Mouse (Mus musculus): ENCODE data around the gene Maged2.
"Not testable (repeated sequence)": the region's sequence is repeated elsewhere in the genome, so short reads cannot be mapped to it uniquely, and the experiment has no call there.

Gene Maged2

GRCm38 (mm10) chrX:150814139-150814469, at the start of gene Maged2:
TSS of gene Maged2 (minus strand) at chrX:150814345.
- DNase-seq = peak in 1 of 2 experiments; percentile 9

- no peak for DNase-seq
These were observed 34.1 kb upstream of the Maged2 start for GRCm38 (mm10) chrX:150848230-150848629.

GRCm38 (mm10) chrX:150845480-150846205, 31.5 kb upstream of the Maged2 start:
- DNase-seq = not testable (repeated sequence)

- not testable (repeated sequence) for DNase-seq
These were observed 29.1 kb upstream of the Maged2 start for GRCm38 (mm10) chrX:150843257-150843656.

GRCm38 (mm10) chrX:150830297-150830696, 16.2 kb upstream of the Maged2 start:
- no peak for DNase-seq

- no peak for DNase-seq
These were observed 3.1 kb upstream of the Maged2 start for GRCm38 (mm10) chrX:150817278-150817677.

- DNase-seq = no peak
These were observed 1.5 kb upstream of the Maged2 start for GRCm38 (mm10) chrX:150815601-150816000.

GRCm38 (mm10) chrX:150813464-150814138, 544 bp downstream of the Maged2 start:
- DNase-seq = peak; percentile 59 to 75

GRCm38 (mm10) chrX:150812787-150813298, 1.3 kb downstream of the Maged2 start:
- peak; percentile 87 to 89 for DNase-seq

- DNase-seq = not testable (repeated sequence)
These were observed 13.2 kb downstream of the Maged2 start for GRCm38 (mm10) chrX:150800987-150801386.

GRCm38 (mm10) chrX:150798493-150799177, 15.5 kb downstream of the Maged2 start:
- DNase-seq = not testable (repeated sequence)

All from cerebellum, postnatal 14 days (tissue).